Mouse (Mus musculus) neural tube, embryonic 15.5 days (tissue): ENCODE results near the gene Dnm3. TPM values are rescaled to one million over a fixed set of nuclear protein-coding genes. Genes with fewer than 3 reads are reported as not detected.

Source experiments
- ATAC-seq: fragments of 200-750 bp; cut with Nextera tagmentation; 2 replicates; pipeline ENCODE4 v1.8.0; 2017; ENCODE audit warnings: mild to moderate bottlenecking, moderate TSS enrichment, moderate library complexity; ENCODE audit not compliant: low FRiP score
- H3K27ac ChIP-seq: fragments of 300-500 bp; sonication (generic); replicated peaks from 2 replicates; pipeline ENCODE4 v1.5.1; 2015; ENCODE audit warnings: mild to moderate bottlenecking, inconsistent platforms
- H3K27me3 ChIP-seq: fragments of 300-500 bp; sonication (generic); replicated peaks from 2 replicates; pipeline ENCODE4 v1.6.1; 2015; ENCODE audit warnings: inconsistent platforms
- H3K36me3 ChIP-seq: fragments of 300-500 bp; sonication (generic); 2 replicates; pipeline ENCODE4 v1.6.1; 2015; ENCODE audit warnings: inconsistent platforms
- H3K4me1 ChIP-seq: fragments of 300-500 bp; sonication (generic); 2 replicates; pipeline ENCODE4 v1.6.1; 2015; ENCODE audit warnings: inconsistent platforms
- H3K4me2 ChIP-seq: fragments of 300-500 bp; sonication (generic); 2 replicates; pipeline ENCODE4 v1.6.1; 2015; ENCODE audit warnings: inconsistent platforms, mild to moderate bottlenecking, moderate library complexity
- H3K4me3 ChIP-seq: fragments of 300-500 bp; sonication (generic); replicated peaks from 2 replicates; pipeline ENCODE4 v1.5.1; 2015; ENCODE audit warnings: mild to moderate bottlenecking, inconsistent platforms
- H3K9ac ChIP-seq: fragments of 300-500 bp; sonication (generic); replicated peaks from 2 replicates; pipeline ENCODE4 v1.6.1; 2015; ENCODE audit warnings: mild to moderate bottlenecking, inconsistent platforms
- H3K9me3 ChIP-seq: fragments of 300-500 bp; sonication (generic); replicated peaks from 2 replicates; pipeline ENCODE4 v1.6.1; 2016; ENCODE audit warnings: inconsistent platforms
- WGBS: fragments of 180-500 bp; shearing (Covaris S2); methylation state at CpG from one replicate; pipeline ENCODE4 v1.1.7; 2015; ENCODE audit warnings: mixed read lengths; 5-methylcytosine and 5-hydroxymethylcytosine counted together
- polyA plus RNA-seq: library from polyadenylated mRNA; unstranded; fragments of >200 nt; fragmentation: Nextera tagmentation; extraction: Ambion mirVana; gene quantifications from 2 replicates; pipeline ENCODE4 v1.2.1, GENCODE M21; 2015

Dnm3 gene
- polyA plus RNA-seq, 1 experiment from 2014 or later: 60.8 TPM

DNA sequence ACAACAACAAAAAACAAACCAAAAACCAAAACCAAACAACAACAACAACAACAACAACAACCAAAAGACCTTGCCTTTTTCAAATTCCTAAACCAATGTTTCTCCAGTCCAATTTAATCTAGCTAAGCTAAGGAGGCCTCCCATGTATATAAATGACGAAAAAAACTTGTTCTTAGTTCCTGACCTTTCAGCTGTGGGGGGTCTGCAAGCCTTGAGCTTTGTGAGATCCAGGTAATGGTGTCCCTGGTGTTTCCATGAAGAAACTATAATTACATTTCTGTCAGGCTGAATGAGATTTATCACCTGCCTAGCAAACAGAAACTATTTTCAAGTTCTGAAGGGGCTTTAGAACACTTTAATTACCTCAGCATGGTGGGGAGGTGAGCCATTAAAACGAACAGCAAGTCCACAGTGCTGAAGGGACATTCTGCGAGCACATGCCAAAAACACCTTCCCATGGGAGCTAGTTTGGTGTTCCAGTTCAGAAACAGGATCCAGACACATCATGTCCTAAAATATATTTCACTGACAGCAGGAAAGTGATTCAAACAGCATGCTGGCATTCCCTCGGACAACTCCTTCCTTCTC, 493.8 kb downstream of the Dnm3 start:
- 15% methylated on average over 4 of the region's 4 CpGs for WGBS
- peaks cover 6% of the 10 kb centered on the region; the same call in 1 of the 2 replicates for H3K4me1 ChIP-seq
- H3K9me3 ChIP-seq: no peaks in the 10 kb centered on the region
- no peak overlapping the region; the same call in 1 of the 2 replicates for H3K27ac ChIP-seq
- H3K27me3 ChIP-seq: no peaks in the 10 kb centered on the region
- no peak overlapping the region for H3K9ac ChIP-seq
- ATAC-seq: no peak; the same call in 1 of the 2 replicates
- H3K36me3 ChIP-seq: no peaks in the 10 kb centered on the region
- H3K4me2 ChIP-seq: no peak overlapping the region
- no peak overlapping the region for H3K4me3 ChIP-seq

DNA sequence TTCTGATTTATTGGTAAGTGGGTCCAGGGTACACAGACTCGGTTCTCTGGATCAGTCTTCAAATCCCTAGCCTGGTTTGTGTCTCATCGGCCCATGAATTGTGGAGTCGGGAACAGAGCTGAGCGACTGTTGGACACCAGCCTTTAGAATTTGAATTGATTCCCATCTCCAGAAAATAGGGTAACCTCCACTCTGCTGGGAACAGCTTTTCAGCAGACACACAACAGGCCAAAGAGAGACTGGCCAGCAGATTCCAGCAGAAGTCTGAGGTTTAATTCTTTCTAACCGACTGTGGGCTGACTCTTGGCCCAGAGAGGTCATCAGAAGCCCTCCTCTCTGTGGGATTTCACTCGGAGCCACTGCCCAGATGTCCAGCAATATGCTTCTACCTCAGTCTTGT, 494.4 kb downstream of the Dnm3 start:
- Histone ChIP-seq H3K4me1 (peaks cover 6% of the 10 kb centered on the region; the same call in 1 of the 2 replicates), H3K4me2 (no peak overlapping the region), H3K9ac (no peak overlapping the region), H3K36me3 (no peaks in the 10 kb centered on the region), H3K27me3 (no peaks in the 10 kb centered on the region), H3K4me3 (no peak overlapping the region), H3K27ac (no peak overlapping the region), H3K9me3 (no peaks in the 10 kb centered on the region)
- 57% methylated on average over 6 of the region's 6 CpGs for WGBS
- no peak for ATAC-seq

DNA sequence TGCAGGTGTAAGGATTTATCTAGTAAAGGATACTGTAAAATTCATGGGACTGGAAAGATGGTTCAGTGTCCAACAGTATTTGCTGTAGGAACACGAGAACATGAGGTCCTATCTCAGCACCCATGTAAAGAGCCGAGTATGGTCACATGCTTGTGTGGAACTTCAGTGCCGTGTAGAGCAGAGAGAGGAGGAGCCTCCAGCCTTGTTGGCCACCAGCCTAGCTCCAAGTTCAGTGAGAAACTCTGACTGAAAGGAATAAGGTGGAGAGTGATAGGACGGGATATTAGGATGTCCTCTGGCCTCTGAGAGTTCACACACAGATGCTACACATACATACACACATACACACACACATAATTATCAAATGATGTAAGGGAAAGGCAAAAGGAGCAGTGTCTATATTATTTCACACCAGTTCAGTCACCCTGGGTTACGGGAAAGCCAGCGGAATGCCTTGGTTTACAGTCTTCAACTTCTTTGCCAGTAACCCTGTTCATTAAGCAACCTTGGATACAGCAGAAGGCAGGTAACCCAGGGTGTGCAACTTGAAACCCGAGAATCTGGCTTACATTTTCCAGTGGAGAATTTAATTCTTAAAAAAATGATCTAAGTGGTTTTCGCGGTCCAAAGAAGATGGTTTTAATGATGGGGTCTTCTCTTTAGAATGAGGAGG, 497.1 kb downstream of the Dnm3 start:
- H3K9me3 ChIP-seq: no peaks in the 10 kb centered on the region
- no peak overlapping the region for H3K4me2 ChIP-seq
- no peaks in the 10 kb centered on the region for H3K27me3 ChIP-seq
- H3K36me3 ChIP-seq: no peaks in the 10 kb centered on the region
- H3K4me1 ChIP-seq: peaks cover 17% of the 10 kb centered on the region
- ATAC-seq: no peak
- no peak overlapping the region for H3K27ac ChIP-seq
- 85% methylated on average over 9 of the region's 9 CpGs for WGBS
- no peak overlapping the region for H3K4me3 ChIP-seq
- no peak overlapping the region for H3K9ac ChIP-seq

DNA sequence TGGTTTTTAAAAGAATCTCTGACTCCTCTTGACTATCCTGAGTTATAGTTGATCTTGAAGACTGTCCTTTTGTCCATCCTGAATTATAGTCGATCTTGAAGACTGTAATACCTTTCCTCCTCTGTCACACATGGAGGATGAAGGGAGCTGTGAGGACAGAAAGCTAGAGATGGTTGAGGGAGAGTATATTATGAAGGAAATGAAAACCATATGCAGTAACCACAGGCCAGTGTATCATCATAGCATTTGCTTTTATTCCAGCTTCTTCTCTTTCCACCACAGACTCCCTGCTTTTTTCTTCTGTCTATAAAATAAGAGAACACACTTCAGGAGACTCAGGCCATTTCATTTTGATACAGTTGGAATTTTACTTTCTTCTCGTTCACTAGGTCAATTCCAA, 497.8 kb downstream of the Dnm3 start:
- no peak overlapping the region for H3K4me2 ChIP-seq
- no peaks in the 10 kb centered on the region for H3K27me3 ChIP-seq
- H3K9ac ChIP-seq: no peak overlapping the region
- ATAC-seq: no peak
- WGBS: 87% methylated on average over 2 of the region's 2 CpGs
- peaks cover 17% of the 10 kb centered on the region for H3K4me1 ChIP-seq
- H3K36me3 ChIP-seq: no peaks in the 10 kb centered on the region
- no peaks in the 10 kb centered on the region for H3K9me3 ChIP-seq
- H3K4me3 ChIP-seq: no peak overlapping the region
- H3K27ac ChIP-seq: no peak overlapping the region

DNA sequence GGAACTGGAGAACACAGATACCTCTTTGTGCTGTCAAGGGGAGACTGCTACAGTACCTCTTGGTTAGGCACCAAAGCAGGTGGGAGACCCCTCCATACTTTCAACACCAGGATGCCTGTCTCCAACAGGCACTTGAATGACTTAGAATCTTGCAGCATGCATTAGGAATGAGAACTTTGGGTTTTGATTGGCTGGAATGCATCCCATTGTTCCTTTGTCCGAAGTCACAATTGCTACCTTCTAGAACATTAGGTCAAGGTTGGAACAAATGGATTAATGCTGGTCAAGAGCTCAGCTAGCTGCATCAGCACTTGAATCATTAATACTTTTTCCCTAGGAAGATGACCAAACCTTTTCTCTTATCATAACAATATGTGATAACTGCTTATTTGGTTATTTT, 498.3 kb downstream of the Dnm3 start, which contains the start of gene 4930558K02Rik:
Gene 4930558K02Rik (minus strand): TSS at position 101 of the 400 bp plus-strand sequence.
- H3K9me3 ChIP-seq: no peaks in the 10 kb centered on the region
- no peak within 1 kb of the TSS for H3K27ac ChIP-seq
- no peak within 1 kb of the TSS for H3K4me3 ChIP-seq
- no peak within 1 kb of the TSS for H3K4me2 ChIP-seq
- no peak within 1 kb of the TSS for H3K9ac ChIP-seq
- H3K4me1 ChIP-seq: peaks cover 15% of the 10 kb centered on the region
- 75% methylated on average over 1 of the region's 1 CpGs for WGBS
- no peaks in the 10 kb centered on the region for H3K27me3 ChIP-seq
- ATAC-seq: no peak
- H3K36me3 ChIP-seq: no peaks in the 10 kb centered on the region

DNA sequence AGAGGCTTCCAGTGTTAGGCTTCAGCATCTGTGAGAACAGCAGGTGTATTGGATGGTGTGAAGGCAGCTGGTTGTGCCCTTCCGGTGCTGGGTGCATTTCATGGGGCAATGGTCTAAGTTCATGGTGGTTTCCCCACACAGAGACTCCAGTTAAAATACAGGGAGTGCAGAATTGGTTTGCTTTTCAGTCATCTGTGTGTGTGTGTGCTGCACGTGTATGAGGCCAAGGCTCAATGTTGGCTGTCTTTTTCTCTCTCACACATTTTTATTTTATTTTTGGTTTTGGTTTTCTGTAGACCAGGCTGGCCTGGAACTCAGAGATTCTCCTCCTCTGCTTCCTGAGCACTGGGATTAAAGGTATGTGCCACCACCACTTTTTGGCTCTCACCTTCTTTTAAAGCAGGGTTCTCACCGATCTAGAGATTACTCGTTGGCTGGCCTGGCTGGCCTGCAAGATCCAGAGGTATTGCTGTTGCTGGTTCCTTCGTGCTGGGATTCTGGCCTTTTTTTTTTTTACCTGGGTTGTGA, 499.6 kb downstream of the Dnm3 start:
- Histone ChIP-seq H3K4me2 (no peak overlapping the region), H3K4me1 (peaks cover 11% of the 10 kb centered on the region), H3K9ac (no peak overlapping the region), H3K9me3 (no peaks in the 10 kb centered on the region), H3K27me3 (no peaks in the 10 kb centered on the region), H3K36me3 (no peaks in the 10 kb centered on the region), H3K4me3 (no peak overlapping the region), H3K27ac (no peak overlapping the region)
- 90% methylated on average over 5 of the region's 5 CpGs for WGBS
- ATAC-seq: no peak

DNA sequence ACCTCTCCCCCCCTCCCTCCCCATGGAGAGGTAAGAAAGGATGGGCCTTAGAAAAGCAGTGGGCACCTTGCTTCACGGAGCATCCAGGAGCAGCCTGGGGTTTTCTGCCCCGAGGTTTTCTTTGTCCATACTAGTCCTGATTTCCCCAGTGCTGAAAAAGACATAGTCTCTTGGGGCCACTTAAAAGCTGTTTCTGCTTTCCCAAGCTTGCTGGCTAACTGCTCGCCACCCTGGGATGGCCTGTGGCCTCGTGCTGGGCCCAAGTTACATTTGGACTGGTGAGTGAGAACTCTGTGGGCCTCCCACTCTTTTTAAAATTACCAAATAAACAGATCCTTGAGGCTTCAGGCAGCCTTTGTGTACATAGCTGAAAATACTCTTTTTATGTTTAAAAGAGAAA, 500.5 kb downstream of the Dnm3 start:
- H3K27me3 ChIP-seq: no peaks in the 10 kb centered on the region
- no peaks in the 10 kb centered on the region for H3K36me3 ChIP-seq
- no peaks in the 10 kb centered on the region for H3K9me3 ChIP-seq
- H3K4me3 ChIP-seq: no peak overlapping the region
- no peak overlapping the region for H3K4me2 ChIP-seq
- 70% methylated on average over 4 of the region's 4 CpGs for WGBS
- no peak for ATAC-seq
- no peak overlapping the region for H3K9ac ChIP-seq
- H3K27ac ChIP-seq: no peak overlapping the region
- peaks cover 11% of the 10 kb centered on the region for H3K4me1 ChIP-seq

DNA sequence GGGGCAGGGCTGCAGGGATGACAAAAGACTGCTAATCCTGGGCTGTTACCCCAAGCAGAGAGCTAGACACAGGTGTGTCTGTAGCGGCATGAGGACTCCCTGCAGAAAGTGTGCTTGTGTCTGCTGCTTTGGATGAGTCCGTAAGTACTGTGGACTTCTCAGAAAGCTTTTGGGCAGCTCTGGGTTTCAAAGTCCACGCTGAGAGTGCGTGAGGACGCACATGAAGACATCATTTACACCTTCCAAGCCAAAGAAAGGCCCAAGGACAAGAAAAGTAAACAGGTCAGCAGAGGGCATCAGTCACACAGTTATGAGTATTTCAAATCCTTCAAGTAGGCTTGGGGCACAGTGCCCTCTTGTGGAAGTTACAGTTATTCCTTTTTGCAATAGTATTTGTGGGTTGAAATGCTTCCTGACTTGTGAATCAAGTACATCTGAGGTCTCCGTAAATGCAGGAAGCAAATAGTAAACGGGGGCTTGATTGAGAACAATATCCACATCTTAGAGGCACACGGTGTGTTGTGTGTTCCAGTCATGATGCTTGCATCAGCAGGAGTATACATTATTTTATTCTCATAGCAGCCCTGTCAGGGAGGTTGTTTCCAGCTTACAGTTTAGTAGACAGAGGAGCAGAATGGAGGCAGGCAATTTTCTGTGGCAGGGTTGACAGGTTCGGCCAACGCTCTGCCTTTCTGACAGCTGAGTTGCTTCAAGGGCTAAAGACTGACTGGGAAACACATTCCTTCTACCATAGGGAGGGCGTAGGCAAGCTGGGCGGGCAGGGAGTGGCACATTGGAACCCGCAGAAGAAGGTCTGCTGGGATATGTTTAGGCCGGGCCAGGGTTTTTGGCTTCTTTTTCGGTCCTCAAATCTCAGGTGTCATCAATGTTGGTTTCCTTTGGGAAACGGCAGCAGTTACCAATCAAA, 501.3 kb downstream of the Dnm3 start:
- Histone ChIP-seq H3K27me3 (no peaks in the 10 kb centered on the region), H3K4me3 (no peak overlapping the region), H3K4me1 (peaks cover 11% of the 10 kb centered on the region), H3K9ac (no peak overlapping the region), H3K4me2 (no peak overlapping the region), H3K27ac (0 out of 2 replicates have a peak overlapping the region, but pooled peaks have one; percentile 1), H3K9me3 (no peaks in the 10 kb centered on the region), H3K36me3 (no peaks in the 10 kb centered on the region)
- WGBS: 49% methylated on average over 16 of the region's 16 CpGs
- ATAC-seq: peak; percentile 72; the same call in 1 of the 2 replicates

DNA sequence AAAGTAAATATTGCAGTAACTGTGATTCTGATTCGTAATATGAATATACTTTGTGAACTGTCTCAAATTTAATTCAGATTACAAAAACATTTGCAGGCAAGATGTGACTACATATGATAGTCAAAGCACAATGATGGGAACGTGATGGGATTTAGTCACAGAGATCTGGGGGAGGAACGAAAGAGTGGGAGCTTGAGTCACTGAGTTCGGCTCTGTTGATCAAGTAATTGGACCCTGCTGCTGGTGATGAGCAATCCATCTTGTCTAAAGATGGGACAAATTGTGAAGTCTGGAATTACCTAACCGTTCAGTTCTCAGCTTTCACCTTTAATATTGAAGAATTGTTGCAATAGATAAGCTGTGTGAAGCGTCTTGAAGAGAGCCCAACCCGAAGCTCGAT, 505.6 kb downstream of the Dnm3 start:
- H3K27ac ChIP-seq: no peak overlapping the region
- no peak overlapping the region for H3K4me2 ChIP-seq
- 92% methylated on average over 8 of the region's 8 CpGs for WGBS

DNA sequence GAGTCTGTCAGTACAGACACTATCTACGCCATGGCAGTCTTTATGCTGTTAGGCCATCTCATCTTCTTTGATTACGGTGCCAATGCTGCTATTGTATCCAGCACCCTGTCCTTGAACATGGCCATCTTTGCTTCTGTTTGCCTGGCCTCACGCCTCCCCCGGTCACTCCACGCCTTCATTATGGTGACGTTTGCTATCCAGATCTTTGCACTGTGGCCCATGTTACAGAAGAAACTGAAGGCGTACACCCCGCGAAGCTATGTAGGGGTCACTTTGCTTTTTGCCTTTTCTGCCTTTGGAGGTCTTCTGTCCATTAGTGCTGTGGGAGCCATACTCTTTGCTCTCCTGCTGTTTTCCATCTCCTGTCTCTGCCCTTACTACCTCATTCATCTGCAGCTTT, 507.0 kb downstream of the Dnm3 start:
- WGBS: 97% methylated on average over 9 of the region's 9 CpGs
- no peaks in the 10 kb centered on the region for H3K36me3 ChIP-seq
- H3K27ac ChIP-seq: no peak overlapping the region
- ATAC-seq: no peak
- no peaks in the 10 kb centered on the region for H3K9me3 ChIP-seq
- H3K4me3 ChIP-seq: no peak overlapping the region
- no peak overlapping the region for H3K9ac ChIP-seq
- no peaks in the 10 kb centered on the region for H3K27me3 ChIP-seq
- peaks cover 23% of the 10 kb centered on the region for H3K4me1 ChIP-seq
- no peak overlapping the region for H3K4me2 ChIP-seq

More for the DNA sequence above, 505.6 kb downstream of the Dnm3 start:
- Histone ChIP-seq H3K36me3 (no peaks in the 10 kb centered on the region), H3K9me3 (no peaks in the 10 kb centered on the region), H3K4me1 (peaks cover 32% of the 10 kb centered on the region), H3K27me3 (no peaks in the 10 kb centered on the region), H3K9ac (no peak overlapping the region), H3K4me3 (no peak overlapping the region)
- no peak for ATAC-seq

DNA sequence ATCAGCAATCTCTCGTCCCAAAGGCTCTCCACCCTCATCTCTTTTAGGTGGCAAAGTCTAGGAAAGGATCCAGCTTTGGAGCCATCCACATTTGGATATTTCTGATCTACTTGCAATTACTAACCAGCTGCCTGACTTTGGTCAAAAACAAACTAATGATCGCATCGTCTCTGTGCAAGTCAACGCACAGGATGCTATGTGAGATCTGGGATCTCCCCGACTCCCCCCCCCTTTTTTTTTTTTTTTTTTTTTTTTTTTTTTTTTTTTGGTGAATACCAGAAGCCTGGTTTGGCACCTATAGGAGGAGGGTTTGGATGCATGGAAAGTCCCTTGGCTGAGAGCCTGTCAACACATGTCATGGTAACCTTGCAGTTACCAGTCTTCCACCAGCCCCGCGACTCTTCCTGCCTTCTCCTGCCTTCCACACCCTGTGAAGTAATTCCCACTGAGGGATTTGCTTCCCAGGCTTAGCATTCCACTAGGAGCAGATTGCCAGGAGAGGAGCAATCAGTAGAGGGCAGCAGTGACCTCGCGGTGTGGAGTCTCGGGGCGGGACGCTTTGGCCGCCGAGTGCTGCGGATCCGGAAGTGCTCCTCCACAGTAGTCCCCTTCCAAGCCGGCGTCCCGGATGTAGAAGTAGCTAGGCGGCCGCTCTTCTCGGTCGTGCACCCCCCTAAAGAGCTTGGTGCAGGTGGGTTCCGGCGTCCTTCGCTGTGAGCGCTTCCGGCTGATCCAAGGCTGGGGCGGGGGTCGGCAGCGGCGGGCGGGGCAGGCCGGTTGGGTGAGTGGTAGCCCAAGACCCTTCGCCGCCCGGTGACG, 509.0 kb downstream of the Dnm3 start, which contains the start of gene Pigc:
Gene Pigc (plus strand): TSS at position 598 of the 819 bp plus-strand sequence.
- WGBS: 3% methylated on average over 38 of the region's 38 CpGs
- H3K27me3 ChIP-seq: no peaks in the 10 kb centered on the region
- peak within 1 kb of the TSS; percentile 71 for H3K4me3 ChIP-seq
- peak within 1 kb of the TSS; percentile 84 for H3K27ac ChIP-seq
- ATAC-seq: peak; percentile 99
- no peaks in the 10 kb centered on the region for H3K36me3 ChIP-seq
- H3K4me1 ChIP-seq: peaks cover 22% of the 10 kb centered on the region
- peak within 1 kb of the TSS; percentile 68 for H3K9ac ChIP-seq
- no peaks in the 10 kb centered on the region for H3K9me3 ChIP-seq
- H3K4me2 ChIP-seq: peak within 1 kb of the TSS; percentile 66
